Mouse (Mus musculus) heart, adult 18-20 months (tissue): ENCODE results near the gene Spats2. TPM values are rescaled to one million over a fixed set of nuclear protein-coding genes. Genes with fewer than 3 reads are reported as not detected.

Experiments
- DNase-seq, 2 experiments: peaks; one replicate each; pipeline ENCODE4 v3.0.0; 2021 to 2022; ENCODE audit warnings: mixed read lengths in 1 of 2
- total RNA-seq, 2 experiments: library from RNA; stranded (reverse); gene quantifications; 2 replicates each; pipeline ENCODE4 v1.2.3; 2021

Spats2 gene
- total RNA-seq, 2 experiments from 2014 or later = 7.1 to 7.7 TPM

GRCm38 (mm10) chr15:99097840-99098492 lies 27.8 kb upstream of the Spats2 start:
- DNase-seq = no peak

DNA sequence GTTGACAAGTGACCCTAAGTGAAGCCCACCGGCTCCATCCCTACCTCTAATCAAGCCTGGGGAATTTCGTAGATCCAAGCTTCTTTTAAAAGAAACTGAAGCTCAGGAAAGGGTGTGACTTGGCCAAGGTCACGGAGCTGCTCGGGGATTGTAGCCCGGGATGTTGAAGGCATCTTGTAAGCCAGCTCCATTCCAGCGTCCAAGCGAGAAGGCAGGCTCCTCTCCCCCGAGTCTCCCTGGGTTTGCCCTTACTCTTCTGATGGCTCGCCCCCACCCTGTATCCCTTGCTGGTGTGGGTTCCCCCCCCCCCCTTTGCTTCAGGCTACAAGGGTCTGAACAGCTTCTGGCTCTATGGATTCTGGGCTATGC lies 27.2 kb upstream of the Spats2 start:
- no peak for DNase-seq

DNA sequence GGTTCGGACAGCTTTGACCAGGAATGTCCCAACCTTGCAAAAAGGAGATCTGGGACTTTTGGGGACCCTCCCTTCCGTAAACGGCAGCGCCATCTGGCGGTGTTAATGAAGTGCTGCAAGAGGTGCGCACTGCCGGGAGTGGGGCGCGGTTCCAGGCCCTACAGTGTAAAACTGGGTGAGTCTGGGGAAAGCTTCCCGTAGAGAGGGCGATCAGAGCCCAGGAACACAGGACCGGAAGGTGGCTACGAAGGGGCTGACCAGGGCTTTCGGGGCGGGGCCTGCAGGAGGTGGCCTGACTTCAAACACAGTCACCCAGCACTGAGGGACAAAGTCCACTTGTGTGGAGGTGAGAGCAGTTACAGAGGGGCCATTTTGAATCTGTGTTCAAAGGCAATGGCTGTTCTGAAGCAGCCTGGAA lies 26.6 kb upstream of the Spats2 start:
- DNase-seq = peak; percentile 45 to 74

- DNase-seq = no peak
Measured at GRCm38 (mm10) chr15:99099984-99100383, 25.7 kb upstream of the Spats2 start.

- no peak for DNase-seq
Measured at GRCm38 (mm10) chr15:99105238-99105637, 20.5 kb upstream of the Spats2 start.

DNA sequence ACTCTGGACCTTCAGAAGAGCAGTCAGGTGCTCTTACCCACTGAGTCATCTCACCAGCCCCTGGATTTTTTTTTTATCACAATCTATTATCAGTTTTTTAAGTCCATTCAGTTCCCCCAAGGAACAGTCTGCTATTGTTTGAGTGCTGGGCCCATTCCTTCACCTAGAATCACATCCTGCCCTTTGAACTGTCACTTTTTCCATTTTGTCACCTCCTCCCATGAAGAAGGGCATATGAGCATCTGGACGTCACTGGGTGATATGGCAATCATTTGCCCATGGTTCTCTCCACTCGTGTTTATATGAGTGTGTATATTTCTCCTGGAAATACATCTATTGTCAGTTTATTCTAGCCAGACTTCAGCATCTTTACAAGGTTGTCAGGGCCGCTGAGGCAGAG lies 17.9 kb upstream of the Spats2 start:
- no peak for DNase-seq

GRCm38 (mm10) chr15:99111139-99111538 lies 14.6 kb upstream of the Spats2 start:
- no peak for DNase-seq

GRCm38 (mm10) chr15:99111809-99112208 lies 13.9 kb upstream of the Spats2 start:
- DNase-seq = no peak

GRCm38 (mm10) chr15:99112843-99113395 lies 12.8 kb upstream of the Spats2 start:
- no peak for DNase-seq

DNA sequence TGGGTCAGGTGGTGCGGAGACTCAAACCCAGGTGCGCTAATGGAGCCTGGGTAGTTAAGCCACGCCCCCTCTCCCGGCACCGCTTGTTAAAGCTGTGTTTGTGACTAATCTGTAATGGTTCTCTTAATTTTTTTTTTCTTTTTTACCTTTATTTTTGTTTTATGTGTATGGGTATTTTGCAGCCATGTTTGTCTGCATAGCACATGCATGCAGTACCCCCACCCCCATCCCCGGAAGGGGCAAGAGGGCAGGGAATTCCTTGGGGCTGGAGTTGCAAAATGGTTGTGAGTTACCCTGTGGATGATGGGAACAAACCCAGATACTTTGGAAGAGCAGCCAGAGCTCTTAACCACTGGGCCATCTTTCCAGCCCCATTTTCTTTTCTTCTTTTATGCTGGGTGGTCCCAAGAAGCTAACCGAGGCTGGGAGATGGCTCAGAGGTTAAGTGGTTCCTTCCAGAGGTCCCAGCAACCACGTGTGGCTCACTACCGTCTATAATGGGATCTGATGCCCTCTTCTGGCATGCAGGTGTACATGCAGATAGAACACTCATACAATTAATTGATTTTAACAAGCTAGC lies 12.2 kb upstream of the Spats2 start:
- DNase-seq = no peak

DNA sequence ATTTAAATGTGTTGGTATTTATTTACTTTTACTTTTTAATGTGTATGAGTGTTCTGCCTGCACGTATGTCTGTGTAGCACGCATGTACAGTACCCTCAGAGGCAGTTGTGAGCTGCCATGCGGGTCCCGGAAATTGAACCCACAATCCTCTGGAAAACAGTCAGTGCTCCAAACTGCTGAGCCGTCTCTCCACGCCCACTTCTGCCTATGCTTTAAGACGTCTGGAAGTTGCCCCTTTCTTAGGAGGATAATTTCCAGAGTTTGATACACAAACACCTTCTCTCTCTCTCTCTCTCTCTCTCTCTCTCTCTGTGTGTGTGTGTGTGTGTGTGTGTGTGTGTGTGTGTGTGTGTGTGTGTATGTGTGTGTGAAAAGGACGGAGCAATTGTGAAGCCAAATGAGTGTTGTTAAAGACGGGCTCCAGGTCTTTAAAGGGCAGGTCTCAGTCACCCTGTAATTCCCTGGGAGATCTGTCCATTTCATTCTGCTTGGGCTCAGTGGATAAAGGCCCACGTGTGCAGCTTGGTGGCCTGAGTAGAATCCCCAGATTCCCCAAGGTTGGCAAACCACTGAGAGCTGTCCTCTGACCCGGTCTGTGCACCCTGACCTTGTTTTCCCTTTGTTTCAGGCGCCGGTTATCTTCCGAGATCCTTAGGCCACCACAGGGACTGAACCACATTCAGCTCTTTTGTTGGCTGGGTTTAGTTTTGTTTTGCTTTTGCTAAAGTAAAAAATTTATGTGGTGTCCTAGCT lies 11.2 kb upstream of the Spats2 start:
- no peak for DNase-seq

- no peak for DNase-seq
Measured at GRCm38 (mm10) chr15:99115065-99115423, 10.7 kb upstream of the Spats2 start.

DNA sequence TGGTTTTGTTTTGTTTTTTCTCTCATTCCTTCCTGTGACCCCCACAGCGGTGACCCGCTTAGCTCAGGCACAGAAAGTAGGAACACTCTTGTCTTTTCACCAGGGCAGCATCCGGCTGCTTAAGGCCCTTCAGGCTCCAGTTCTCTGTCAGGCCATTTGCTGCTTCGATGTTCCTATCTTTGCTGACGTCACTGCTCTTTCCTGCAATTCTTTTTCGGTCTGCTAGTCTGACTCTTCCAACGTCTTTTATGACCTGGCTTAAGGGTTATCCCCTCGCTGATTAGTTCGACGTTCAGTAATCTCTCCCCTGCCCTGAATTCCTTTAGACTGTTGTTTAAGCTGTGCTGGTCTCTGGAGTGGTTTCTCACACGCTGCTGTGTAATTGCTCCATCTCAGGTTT lies 9.2 kb upstream of the Spats2 start:
- DNase-seq = peak in 1 of 2 experiments; percentile 48

DNA sequence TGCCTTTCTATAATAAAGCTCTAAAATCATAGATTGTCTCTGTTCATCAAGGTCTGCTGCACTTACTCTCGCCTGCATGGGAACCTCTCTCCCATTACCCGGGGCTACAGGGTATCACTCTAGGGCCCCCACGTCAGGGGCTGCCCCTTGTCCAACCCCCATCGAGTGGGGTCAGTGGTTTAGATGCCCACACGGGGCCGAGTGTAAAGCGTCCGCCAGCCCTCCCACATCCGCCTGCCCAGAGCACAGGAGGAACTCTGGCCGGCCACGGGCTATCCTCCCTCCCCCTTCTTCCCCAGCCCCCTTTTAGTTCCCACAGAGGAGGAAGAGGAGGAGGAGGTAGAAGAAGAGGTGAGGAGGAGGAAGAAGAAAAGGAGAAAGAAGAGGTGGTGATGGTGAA lies 4.9 kb upstream of the Spats2 start:
- no peak for DNase-seq

GRCm38 (mm10) chr15:99122642-99123041 lies 3.1 kb upstream of the Spats2 start:
- DNase-seq = no peak

- peak; percentile 90 to 96 for DNase-seq
Measured at GRCm38 (mm10) chr15:99126081-99126815, 532 bp downstream of the Spats2 start.

DNA sequence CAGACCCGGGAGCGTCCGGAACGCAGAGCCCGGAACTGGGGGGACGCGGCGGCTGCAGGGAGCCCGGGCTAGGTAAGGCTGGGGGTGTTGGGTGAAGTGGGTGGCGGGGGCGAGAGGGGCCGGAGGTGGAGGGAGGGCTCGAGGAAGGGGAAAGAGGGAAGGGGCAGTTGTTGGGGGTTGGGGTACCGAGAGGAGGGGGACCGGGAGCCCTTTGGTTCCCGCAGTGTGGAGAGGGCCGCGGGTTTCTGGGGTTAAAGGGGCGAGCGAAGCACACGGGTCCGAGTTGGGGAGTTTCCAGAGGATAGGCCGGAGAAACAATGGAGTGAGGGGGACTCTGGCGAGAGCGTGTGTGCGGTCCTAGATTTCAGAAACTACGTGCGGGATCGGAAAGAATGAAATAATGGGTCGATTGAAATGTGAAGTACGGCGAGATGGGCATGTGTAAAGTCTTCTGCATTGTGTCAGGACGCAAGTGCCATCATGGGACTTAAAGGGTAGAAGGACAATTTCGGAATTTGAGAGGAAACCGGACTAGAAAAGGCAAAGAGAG lies 1.2 kb downstream of the Spats2 start:
- DNase-seq = peak in 1 of 2 experiments; percentile 43

DNA sequence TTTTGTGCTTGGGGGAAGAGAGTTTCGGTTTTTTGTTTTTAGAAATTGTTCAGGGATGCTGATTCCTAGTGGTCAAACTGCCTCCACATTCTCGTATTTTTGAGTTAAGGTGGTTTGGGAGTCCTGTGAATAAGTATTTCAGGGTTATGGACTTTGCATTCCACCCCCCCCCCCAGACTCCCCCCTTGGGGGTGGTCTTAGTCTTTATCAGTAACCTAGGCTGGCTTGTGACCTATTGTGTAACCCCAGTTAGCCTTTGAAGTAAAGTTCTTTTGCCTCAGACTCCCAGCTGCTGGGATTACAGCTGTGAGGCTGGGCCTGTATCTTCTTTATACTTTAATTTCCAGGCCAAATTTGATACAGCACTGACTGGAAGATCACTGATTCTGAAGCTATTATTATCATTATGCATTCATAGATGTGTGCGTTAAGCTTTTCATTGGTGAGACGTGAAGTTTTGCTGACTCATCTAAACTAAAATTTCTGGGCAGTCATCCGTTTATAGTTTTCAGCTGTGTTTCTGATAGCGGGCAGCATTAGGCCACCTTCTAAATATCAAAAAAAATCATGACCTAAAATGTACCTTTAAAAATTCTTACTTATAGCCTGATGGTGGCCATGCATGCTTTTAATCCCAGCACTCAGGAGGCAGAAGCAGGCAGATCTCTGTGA lies 2.3 kb downstream of the Spats2 start:
- DNase-seq = no peak

- DNase-seq = no peak
Measured at GRCm38 (mm10) chr15:99129441-99129840, 3.7 kb downstream of the Spats2 start.

GRCm38 (mm10) chr15:99129956-99130910 lies 4.5 kb downstream of the Spats2 start:
- DNase-seq = no peak
